Mouse (Mus musculus): ENCODE data around the gene Best1.

Best1 gene

GRCm38 (mm10) chr19:10001206-10001969, at the start of gene Best1, which contains the start of gene Rab3il1:
Gene Best1 (minus strand): TSS chr19:10001633.
Gene Rab3il1 (plus strand): TSS chr19:10001669.
- DNase-seq (ENCODE audit: low read depth, low spot score): no peak

- no peak for DNase-seq (ENCODE audit: low read depth, low spot score)
Observed at GRCm38 (mm10) chr19:10050438-10050837, 49.0 kb upstream of the Best1 start.

- no peak for DNase-seq (ENCODE audit: low read depth, low spot score)
Observed at GRCm38 (mm10) chr19:10049533-10049932, 48.1 kb upstream of the Best1 start.

DNA sequence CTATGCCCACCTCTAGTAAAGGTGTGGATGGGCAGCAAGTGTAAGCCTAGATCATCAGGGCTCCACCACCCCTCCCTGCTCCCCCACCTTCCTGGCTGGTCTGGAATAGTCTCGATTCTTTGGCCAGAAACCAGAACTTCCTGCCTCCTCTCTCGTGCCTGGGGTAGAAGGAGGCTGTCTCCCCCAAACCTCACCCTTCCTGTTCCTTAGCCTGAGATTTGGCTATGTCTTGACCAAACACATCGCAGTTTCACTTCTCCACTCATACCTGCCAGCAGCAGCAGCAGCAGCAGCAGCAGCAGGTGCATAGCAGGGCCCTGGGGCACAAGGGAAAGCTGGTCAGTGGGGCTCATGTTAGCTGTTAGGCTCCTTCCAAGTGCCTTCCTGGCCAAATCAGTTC, 45.5 kb upstream of the Best1 start:
- no peak for DNase-seq (ENCODE audit: low read depth, low spot score)

- DNase-seq (ENCODE audit: low read depth, low spot score): no peak
Observed at GRCm38 (mm10) chr19:10046346-10046745, 44.9 kb upstream of the Best1 start.

DNA sequence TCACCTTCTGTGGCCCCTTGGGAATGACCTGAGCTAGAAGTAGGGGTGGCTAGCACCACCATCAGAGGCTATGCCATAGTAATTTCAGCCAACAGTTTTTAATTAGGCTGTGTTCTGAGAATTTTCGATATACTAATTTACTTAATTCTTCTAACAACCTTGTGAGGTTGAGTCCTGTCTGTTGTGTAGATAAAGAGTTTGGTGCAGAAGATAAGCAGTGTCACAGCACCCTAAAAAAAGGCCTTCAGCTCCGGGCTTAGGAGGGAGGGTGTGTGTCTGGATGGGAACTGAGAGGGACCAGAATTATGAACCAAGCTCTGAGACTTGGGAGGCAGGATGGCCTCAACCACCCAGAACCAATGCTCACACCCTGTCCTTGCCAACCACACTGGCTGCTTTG, 44.3 kb upstream of the Best1 start:
- DNase-seq (ENCODE audit: low read depth, low spot score): no peak

- DNase-seq (ENCODE audit: low read depth, low spot score): no peak
Observed at GRCm38 (mm10) chr19:10043643-10044042, 42.2 kb upstream of the Best1 start.

DNA sequence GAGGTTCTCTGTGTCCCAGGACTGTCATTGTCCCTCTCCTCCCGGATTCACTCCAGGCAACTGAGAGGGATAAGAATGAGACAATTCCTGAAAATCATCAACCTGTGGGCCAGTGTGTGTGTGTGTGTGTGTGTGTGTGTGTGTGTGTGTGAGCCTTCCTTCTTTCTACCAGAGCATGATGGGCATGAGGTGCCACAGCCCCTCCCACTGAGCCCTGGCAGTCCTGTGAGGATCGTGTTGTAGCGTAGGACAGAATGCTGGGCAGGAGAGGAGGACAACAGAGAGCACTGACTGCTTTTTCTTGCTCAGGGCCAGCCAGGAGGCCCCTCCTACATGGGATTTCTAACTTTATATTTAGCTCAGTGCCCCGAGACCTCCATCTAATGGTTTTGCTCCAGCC, 41.4 kb upstream of the Best1 start:
- DNase-seq (ENCODE audit: low read depth, low spot score): no peak

GRCm38 (mm10) chr19:10042232-10042631, 40.8 kb upstream of the Best1 start:
- DNase-seq (ENCODE audit: low read depth, low spot score): no peak

GRCm38 (mm10) chr19:10041388-10042148, 40.1 kb upstream of the Best1 start, which contains the start of gene Fads3:
Gene Fads3 (plus strand): TSS chr19:10041569.
- peak; percentile 57 for DNase-seq (ENCODE audit: low read depth, low spot score)

- DNase-seq (ENCODE audit: low read depth, low spot score): no peak
Observed at GRCm38 (mm10) chr19:10040866-10041387, 39.5 kb upstream of the Best1 start.

DNA sequence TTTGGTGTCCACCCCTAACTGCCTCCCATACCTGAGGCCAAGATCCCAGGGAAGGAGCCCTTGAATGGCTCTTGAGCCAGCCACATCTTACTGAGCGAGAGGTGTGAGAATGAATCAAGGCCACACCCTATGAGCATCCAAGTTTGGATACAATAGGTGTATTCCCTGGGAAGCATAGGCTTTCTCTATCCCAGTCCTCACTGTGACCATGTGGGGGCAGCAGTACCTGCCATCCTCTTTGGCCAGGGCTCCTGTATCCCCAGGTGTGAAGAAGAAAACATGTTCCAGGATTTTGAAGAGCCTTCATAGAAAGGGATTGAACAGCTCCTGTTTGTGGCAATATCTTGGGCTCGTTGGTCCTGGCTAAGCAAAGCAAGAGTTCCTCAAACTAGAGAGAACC, 38.2 kb upstream of the Best1 start:
- no peak for DNase-seq (ENCODE audit: low read depth, low spot score)

DNA sequence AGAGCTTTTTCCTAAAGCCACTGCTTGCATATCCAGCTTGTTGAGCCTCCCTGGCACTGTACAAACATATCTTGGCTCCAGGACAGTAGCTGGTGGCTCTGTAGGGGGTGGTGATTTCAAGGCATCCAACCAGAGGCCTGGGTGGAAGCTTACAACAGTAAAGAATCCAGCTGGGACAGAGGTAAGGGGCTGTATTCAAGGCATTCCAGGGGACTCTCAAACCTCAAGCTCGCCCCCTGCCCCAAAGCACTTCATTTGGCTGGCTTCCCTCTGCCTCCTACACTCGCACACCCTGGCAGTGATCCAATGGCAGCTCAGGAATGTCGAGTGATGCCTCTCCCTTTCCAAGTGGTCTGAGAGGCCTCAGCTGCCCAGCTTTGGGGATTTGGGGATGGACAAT, 37.5 kb upstream of the Best1 start:
- DNase-seq (ENCODE audit: low read depth, low spot score): no peak

DNA sequence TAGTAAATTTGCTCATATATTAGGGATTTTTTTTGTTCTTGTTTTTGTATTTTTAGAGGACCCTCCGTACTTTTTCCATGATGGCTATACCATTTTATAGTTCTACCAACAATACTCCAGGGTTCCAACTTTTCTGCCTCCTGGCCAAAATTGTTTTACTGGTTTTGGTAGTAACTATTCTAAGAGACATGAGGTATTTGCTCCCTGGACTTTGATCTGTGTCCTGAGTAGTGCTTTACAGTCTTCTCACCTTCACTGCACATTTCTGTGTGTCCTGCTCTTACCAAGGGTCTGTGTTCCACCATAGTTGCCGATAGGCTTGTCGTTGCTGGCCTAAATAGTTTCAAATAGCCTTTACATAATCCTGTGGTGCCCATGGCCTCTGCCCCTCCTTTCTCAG, 36.9 kb upstream of the Best1 start:
- DNase-seq (ENCODE audit: low read depth, low spot score): no peak

- DNase-seq (ENCODE audit: low read depth, low spot score): no peak
Observed at GRCm38 (mm10) chr19:10037534-10037933, 36.1 kb upstream of the Best1 start.

DNA sequence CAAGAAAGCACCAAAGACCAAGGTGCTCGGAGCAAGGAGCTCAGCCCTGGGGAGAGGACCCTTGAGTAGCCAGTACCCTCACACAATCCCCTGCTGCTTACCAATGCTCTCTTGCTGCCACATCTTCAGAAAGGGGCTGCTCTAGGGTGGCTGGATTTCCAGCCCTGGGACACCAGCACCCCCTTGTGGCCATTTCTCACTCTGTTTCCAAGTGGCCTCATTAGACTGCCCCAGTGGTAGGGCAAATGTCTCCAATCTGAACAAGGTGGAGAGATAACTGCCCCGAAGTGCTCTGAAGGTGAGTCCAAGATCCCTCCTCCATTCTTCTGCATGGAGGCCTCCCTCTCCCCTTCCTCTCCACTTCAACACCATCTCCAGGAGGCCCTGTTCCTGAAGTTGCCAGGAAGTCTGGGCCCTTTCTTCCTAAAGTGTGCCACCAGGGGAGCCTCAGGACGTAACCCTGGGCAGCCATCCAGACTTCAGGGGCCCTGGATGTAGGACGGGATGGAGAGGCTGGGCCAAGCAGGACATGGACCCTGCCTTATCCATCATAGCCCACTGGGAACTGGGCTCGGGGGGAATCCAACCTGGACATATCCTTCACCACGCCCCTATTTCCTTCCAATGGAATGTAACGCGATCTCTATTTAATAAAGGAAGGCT, 33.5 kb upstream of the Best1 start:
- DNase-seq (ENCODE audit: low read depth, low spot score): peak; percentile 83

- no peak for DNase-seq (ENCODE audit: low read depth, low spot score)
Observed at GRCm38 (mm10) chr19:10034356-10034755, 32.9 kb upstream of the Best1 start.

DNA sequence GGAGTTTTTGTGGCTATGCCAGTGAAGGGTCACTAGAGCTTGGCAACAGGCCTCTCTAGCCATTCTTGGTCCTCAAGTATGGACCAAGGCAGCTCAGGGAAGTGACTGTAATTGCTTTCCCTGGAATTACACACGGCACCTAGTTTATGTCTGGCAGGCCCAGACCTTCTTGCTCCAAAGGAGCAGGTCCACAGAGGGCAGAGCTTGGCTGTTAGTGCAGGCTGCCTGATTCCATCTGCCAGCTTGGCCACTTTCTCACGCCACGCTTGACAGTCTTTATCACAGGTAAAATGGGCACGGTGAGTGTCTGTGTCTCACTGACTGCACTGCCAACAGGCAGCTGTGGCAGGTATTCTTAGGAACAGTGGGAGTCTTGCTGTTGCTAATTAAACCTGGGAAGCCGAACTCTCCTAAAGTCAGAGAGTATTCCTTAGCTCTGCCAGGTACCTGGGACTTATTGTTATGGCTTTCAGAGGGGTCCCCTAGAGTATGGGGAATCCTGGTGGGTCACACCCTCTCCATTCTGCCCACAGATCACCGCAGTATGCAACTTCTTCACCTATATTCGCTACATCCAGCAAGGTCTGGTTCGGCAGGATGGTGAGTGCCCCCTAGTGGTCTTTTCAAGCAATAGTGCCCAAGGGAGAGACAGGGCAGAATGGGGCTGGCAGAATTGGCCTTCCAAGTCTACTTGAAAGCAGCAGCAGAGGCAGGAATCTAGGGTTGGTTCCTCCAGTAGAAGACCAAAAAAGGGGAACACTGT, 32.0 kb upstream of the Best1 start:
- peak; percentile 63 for DNase-seq (ENCODE audit: low read depth, low spot score)

DNA sequence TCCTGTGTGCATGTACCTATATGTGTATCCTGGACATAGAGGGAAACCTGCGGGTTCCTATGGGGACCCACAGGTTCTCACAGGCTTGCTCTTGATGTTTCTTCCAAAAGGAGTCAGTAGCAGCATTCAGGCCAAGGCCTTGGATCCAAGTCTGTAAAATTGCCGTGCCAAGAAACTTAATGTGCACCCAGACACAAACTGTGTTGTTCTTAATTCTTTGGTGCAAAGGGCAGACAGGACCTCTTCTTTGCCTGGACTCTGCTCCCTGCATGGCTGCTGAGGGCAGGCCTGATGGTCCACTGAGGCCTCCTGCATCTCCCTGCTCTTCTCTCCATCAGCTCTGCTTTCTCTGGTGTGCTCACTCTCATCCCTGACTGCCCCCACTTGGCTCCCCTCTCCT, 28.3 kb upstream of the Best1 start:
- no peak for DNase-seq (ENCODE audit: low read depth, low spot score)

GRCm38 (mm10) chr19:10025169-10025875, 23.9 kb upstream of the Best1 start:
- no peak for DNase-seq (ENCODE audit: low read depth, low spot score)

DNA sequence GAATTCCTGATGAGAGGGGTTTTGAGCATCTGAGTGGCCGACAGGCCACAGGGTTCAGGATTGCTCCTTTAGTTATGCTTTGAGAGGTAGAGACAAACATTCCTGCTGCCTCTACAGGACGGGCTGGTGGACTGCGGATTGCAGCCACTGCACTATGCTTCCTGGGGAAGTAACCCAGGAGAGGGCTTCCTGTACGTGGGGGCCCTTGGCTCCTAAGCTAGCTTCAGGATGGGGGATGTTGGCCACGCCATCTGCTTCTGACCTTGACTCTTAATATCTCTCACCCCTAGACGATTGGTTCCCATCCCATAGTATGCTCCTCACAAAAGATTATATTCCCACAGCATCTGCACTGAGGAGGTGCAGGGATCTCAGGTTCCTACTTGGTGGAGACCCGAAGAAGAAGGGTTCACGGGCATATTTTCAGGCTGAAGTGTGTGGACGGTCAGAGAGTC, 21.9 kb upstream of the Best1 start:
- no peak for DNase-seq (ENCODE audit: low read depth, low spot score)

All from forelimb bud, embryonic 11.5 days (tissue).